Mouse (Mus musculus): ENCODE measurements around the gene Shisal2a. TPM values are rescaled to one million over a fixed set of nuclear protein-coding genes. Genes with fewer than 3 reads are reported as not detected.
A peak's percentile ranks its signal among the peaks of the same experiment; 100 is the strongest.
"Not testable (repeated sequence)": the region's sequence is repeated elsewhere in the genome, so short reads cannot be mapped to it uniquely, and the experiment has no call there.

Gene Shisal2a
- total RNA-seq, 1 experiment from 2014 or later: 4.5 TPM

DNA sequence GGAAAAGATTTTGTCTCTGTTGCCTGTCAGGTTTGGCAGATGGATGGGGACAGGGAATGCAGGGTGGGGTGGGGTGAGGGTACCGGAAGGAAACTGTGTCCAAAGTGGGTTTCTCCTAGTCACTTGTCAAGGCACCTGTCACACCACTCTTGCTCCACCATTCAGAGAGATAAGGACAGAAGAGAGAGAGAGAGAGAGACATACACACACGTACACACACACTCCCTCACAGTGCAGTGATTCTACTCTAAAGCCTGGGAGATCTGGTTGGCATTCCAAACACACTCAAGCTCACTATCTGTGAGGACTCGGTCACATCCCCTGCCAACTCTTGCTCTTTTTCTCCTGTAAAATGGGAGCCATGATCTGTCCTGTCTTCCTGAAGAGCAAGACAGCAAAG is 11.0 kb downstream of the Shisal2a start:
- no peak for DNase-seq

GRCm38 (mm10) chr4:108371421-108371820 is 11.7 kb downstream of the Shisal2a start:
- DNase-seq: no peak

DNA sequence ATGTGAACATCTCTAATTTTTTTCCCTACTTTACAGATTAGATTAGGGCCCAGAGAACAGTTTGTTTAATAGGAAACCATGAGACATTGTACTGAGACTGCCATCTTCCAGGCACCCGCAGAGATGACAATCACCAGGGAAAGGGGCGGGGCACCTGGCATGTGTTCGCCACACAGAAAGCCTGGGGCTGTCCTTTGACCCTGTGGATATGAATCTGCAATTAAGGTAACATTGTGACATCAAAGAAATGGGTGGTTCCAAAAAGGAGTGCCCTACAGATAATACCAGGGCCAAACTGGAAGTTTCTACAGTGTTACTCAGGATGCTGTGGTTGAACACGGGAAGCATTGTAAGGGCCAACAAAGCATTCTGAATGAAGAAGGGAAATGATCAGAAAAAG is 12.7 kb downstream of the Shisal2a start:
- DNase-seq: no peak

DNA sequence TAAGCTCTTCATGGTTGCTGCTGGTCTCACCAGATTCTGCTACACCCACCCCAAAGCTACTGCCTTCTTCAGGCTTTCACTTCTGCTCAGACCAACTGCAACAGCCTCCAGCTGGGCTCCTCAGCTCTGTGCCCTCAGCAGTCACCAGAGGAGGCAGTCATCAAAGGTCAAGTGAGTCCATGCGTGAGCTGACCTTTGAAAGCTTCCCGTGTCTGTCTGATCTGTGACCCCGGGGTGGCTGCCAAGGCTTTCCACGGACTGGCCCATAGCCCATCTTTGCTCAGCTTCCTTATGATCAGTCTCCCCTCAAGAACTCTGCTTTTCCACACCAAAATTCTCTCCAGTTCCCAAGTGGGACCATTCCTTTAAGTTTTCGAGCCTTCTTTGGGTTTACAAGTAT is 13.9 kb downstream of the Shisal2a start:
- no peak for DNase-seq

DNA sequence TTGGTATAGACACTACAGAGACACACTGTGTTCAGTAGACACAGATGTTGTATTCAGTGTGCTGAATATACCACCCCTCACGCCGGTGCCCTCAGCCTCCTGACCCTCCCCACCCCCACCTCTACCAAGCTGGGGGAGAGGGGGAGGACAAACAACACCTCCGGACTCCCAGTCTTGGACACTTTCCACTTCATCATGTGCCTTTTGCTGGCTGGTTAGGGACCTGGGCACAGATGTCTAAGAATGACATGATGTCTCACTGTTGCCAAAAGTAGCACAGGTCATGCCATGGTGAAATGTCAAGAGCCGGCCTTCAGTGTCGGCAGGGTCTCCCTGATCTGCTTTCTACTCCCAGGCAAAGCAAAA is 19.1 kb downstream of the Shisal2a start:
- DNase-seq: no peak

GRCm38 (mm10) chr4:108363355-108364110 is 19.6 kb downstream of the Shisal2a start:
- DNase-seq: no peak

GRCm38 (mm10) chr4:108362321-108363261 is 20.6 kb downstream of the Shisal2a start:
- no peak for DNase-seq

DNA sequence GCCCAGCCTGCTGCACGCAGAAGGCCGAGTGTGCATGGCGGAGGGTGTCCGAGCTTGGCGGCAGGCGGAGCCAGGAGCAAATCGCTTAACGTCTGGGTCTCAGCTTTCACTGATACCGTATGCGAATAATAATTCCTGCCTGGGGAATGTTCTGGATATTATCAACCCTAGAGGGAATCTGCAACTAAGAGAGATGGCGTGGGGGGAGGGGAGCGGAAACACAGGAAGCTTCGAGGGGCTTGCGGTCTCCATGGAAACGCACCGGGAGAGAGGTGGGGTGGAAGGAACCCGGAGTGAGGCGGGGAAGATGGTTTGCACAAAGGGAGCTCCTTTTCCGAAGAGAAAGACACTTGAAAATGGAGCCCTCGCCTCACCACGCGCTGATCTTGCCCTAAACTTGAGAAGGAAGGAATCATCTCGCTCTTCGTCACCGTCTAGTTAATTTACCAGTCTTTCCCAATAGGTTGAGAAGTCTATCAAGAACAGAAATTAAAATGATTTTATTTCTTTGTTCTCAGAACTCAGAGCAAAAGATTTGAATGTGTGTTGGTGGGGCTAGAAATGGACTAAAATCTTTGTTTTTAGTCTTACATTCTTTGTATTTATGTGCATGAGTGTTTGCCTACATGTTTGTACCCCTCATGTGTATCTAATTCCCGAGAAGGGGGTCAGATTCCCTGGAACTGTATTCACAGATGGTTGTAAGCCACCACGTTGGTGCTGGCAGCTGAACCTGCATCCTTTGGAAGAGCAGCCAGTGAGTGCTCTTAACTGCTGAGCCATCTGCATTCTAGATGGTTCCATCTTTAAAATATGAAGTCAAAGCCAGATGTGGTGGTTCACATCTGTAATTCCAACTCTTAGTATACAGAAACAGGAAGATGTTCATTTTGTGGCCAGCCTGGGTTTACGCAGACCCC is 22.8 kb downstream of the Shisal2a start:
- peak; percentile 37 for DNase-seq

- no peak for DNase-seq
Observed at GRCm38 (mm10) chr4:108358498-108358897, 24.7 kb downstream of the Shisal2a start.

DNA sequence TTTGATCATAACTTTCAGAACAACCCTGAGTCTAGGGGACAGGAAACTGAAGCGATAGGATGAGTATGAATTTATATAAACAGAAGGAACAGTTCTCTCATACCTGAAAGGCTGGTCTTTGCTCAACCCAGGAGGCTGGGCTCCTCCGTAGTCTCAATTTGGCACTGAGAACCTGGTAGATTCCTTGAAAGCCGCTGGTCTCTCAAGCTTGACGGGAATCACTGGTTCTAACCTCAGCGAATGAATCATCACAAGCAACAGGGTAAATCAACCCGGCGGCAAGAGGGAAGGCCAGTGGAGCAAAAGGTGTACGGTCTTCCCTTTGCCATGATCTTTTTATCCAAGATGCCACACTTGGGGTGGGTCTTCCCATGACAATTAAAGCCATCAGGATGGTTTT is 25.7 kb downstream of the Shisal2a start:
- no peak for DNase-seq

DNA sequence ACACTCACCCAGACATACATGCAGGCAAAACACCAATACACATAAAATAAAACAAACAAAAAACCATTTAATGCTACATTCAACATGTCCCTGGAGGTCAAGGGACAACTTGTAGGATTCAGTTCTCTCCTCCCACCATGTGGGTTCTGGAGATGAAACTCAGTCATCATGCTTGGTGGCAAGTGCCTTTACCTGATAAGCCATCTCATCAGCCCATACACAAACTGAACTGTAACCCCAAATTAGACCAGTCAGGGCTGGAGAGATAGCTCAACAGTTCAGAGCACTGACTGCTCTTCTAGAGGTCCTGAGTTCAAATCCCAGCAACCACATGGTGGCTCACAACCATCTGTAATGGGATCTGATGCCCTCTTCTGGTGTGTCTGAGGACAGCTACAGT is 29.6 kb downstream of the Shisal2a start:
- DNase-seq: not testable (repeated sequence)

DNA sequence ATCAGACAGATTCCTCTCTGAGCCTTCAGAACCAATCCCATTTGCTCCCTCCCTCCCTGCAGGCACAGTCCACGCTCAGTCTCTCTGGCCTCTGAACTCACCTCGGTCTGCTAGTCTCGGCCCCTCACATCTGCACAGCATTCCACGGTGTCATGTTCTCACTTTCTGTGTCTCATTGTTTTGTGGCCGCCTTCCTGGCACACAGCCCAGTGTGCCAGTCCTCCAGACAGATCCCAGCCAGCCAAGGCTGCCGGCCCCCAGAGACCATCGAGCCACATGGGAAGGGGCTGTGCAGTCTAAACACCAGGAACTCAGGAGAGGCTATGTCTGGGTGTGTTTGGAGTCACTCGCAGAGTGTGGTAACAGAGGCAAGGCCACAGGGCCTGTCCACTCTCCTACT is 32.3 kb downstream of the Shisal2a start:
- DNase-seq: peak; percentile 58

DNA sequence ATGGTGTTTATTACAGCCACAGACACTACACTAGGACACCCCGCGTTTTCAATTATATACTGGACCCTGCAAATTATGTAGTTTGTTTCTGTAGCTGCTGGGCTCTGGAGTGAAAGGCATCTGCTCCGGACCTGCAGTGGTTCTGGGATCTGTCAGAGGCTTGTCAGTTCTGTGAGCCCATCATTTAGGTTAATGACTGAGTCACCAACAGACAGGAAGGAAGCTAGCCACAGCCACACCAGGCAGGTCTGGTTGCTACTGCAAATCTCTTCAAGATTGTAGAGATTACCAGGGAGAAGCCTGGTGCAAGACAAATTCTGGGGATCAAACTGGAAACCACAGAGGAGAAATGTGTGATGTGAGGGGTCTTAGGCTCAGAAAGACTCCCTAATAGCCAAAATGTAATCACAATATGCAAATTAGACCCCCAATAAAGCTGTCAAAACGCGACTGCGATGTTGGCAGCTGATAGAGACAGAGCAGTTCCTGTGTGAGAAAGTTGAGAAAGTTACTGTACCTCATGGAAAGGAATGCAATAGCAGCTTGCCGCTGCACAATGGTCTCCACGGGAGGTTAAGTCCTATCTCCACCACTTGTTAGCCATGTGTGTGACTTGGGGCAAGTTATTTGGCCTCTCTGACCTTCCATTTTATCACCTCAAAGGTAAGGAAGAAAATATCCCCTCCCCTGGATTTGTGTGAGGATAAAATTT is 33.2 kb downstream of the Shisal2a start:
- DNase-seq: no peak

GRCm38 (mm10) chr4:108349064-108349463 is 34.1 kb downstream of the Shisal2a start:
- no peak for DNase-seq

DNA sequence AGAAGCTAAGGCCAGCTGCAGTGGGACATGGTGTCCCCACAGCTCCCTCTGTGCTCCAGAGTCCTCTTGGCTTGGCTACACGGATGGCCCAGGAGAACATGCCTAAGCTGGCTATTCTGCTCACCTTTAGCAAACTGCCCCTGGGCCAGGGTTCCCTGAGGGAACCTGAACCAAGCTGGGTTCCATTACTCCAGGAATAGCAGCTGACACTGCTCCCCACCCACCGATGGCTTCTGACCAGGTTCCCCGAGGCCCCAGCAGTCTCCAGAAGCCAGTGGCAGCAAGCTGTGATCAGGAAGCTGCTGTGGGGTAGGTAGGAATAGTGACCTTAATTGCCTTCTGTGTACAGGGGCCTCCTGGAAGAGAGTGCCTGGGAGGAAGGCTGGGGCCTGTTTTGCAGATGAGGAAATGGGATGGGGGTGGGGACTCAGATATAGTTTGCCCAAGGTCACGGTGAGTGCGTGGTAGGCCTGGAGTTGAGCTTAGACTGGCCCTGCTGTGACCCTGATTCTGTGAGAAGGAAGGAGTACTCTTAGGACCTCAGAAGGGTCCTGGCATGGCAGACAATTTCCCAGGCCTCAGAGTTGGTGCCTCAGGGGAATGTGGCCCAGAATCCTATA is 34.8 kb downstream of the Shisal2a start:
- DNase-seq: no peak

GRCm38 (mm10) chr4:108347111-108347510 is 36.0 kb downstream of the Shisal2a start:
- DNase-seq: no peak

- DNase-seq: no peak
Observed at GRCm38 (mm10) chr4:108345826-108346225, 37.3 kb downstream of the Shisal2a start.

DNA sequence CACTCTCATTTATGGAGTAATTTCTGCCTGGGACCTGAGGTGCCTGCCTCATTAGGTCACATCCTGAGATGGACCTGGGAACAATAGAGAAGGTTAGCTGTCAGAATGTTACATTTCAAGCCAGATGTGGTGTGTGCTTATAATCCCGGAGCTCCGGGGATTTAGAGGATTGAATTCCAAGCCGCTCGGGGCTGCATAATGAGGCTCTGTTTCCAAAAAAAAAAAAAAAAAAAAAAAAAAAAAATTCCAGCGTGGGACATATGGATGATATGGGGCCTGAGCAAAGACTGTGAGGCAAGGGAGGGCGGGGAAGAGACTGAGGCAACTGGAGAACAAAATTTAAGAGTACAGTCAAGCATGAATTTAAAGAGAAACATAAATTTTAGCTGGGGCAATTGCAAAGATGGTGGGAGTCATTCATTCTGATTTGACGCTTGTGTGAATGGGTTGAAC is 38.5 kb downstream of the Shisal2a start:
- DNase-seq: no peak

DNA sequence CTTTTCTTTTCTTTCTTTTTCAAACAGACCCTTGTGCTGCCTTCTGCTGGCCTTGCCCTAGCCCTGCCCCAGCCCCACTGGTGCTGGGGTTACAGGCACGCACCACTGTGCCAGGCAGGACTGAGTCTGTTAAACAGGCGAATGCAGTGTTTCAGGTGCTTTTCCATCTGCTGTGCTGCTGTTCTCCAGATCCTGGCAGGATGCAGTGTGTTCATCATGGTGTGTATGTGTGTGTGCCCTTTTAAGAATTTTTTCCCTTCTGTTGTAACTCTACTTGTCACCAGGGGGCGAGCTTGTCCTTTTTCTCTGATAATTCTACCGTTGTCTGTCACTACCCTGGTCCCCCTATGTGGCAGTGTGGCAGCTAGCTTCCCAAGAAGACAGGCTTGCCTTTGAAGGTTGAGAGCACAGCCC is 43.9 kb downstream of the Shisal2a start:
- peak; percentile 50 for DNase-seq

GRCm38 (mm10) chr4:108338811-108339210 is 44.3 kb downstream of the Shisal2a start:
- no peak for DNase-seq

GRCm38 (mm10) chr4:108338321-108338733 is 44.8 kb downstream of the Shisal2a start:
- DNase-seq: peak; percentile 61
